Mouse (Mus musculus) heart, postnatal 0 days (tissue): ENCODE measurements around the gene Smarce1.

Experiments
- CTCF ChIP-seq: IDR thresholded peaks from 2 replicates; pipeline ENCODE4 v1.5.1; 2016; ENCODE audit warnings: antibody characterized with exemption, control low read depth, low read depth
- EP300 ChIP-seq: IDR thresholded peaks from 2 replicates; pipeline ENCODE4 v1.6.1; 2016; ENCODE audit warnings: antibody characterized with exemption, low read depth

DNA sequence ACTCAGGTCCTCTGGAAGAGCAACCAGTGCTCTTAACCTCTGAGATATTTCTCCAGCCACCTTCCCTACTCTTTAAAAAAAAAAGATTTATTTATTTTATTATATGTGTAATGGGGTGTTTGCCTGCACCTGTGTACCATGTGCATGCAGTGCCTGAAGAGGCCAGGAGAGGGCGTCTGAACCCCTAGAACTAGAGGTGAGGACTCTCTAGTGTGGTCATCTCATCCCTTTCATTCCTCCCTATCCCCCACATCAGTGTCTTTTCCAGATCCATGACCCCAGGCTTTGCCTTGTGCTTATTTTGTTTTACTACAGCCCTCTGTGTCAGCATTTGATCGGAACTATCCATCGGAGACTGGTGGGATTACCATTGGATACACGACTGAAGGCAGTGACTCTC lies 18.3 kb upstream of the Smarce1 start:
- TF ChIP-seq CTCF (peak; percentile 41; the same call in 1 of the 2 replicates), EP300 (no peak)
